Mouse (Mus musculus): Measurements from ENCODE around the gene Eif1ad.

DNA sequence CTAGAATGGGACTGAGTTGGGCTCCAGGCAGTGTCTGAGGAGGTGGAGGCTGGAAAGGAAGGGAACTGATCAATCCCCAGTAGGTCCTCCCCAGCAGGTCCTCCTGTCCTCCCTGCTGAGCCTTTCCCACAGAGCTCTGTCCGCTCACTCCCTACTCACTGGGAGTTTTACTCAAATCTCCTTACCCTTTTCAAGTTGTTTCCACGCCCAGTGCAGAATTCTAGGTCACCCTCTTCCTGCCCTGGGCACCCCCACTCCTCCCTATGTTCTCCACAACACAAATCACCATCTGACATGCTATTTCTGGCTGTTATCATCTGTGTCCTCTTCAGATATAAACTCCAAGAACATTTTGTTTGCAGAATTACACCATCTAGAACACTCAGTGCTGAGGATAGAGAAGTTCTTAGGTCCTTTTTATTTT lies 48.0 kb downstream of the Eif1ad start:
- TF ChIP-seq CTCF (IDR thresholded peaks at IDR 0.05; ENCODE audit: low read depth) (no peak), EP300 (IDR thresholded peaks at IDR 0.05; ENCODE audit: low read depth) (peak; percentile 75)

All from liver, postnatal 0 days (tissue).